Mouse (Mus musculus) G1E (cell line): ENCODE measurements around the gene Trnt1.

Experiments used
- CTCF ChIP-seq: IDR thresholded peaks from 2 replicates; pipeline ENCODE4 v1.5.1; 2012; ENCODE audit warnings: low read depth, low read length, inconsistent platforms, mixed read lengths
- GATA1 ChIP-seq: IDR thresholded peaks from 2 replicates; pipeline ENCODE4 v1.6.1; 2012; ENCODE audit warnings: borderline replicate concordance, low read length, inconsistent platforms, mixed read lengths
- GATA2 ChIP-seq: IDR thresholded peaks from 2 replicates; pipeline ENCODE4 v1.6.1; 2012; ENCODE audit warnings: low read depth, low read length, inconsistent platforms, borderline replicate concordance
- POLR2AphosphoS5 ChIP-seq: IDR thresholded peaks from 2 replicates; pipeline ENCODE4 v1.6.1; 2012; ENCODE audit warnings: low read depth, low read length, inconsistent platforms; ENCODE audit not compliant: insufficient replicate concordance
- TAL1 ChIP-seq: conservative IDR thresholded peaks from 2 replicates; pipeline ENCODE4 v1.6.1; 2012; ENCODE audit warnings: low read depth, low read length, inconsistent platforms, mixed read lengths

GRCm38 (mm10) chr6:106769290-106769866 is 458 bp downstream of the Trnt1 start:
- TF ChIP-seq CTCF (no peak), TAL1 (no peak), GATA2 (no peak), GATA1 (no peak), POLR2AphosphoS5 (no peak)
